Mouse (Mus musculus): ENCODE data around the gene Mesd.
"Not testable (repeated sequence)": the region's sequence is repeated elsewhere in the genome, so short reads cannot be mapped to it uniquely, and the experiment has no call there.

Mesd gene

GRCm38 (mm10) chr7:83878676-83879448 is 5.4 kb upstream of the Mesd start:
- no peak for DNase-seq (ENCODE audit: low spot score)

- no peak for DNase-seq (ENCODE audit: low spot score)
Observed at GRCm38 (mm10) chr7:83882150-83882632, 2.1 kb upstream of the Mesd start.

GRCm38 (mm10) chr7:83882633-83883275 is 1.5 kb upstream of the Mesd start:
- peak; percentile 8 for DNase-seq (ENCODE audit: low spot score)

- DNase-seq (ENCODE audit: low spot score) = peak; percentile 33
Observed at GRCm38 (mm10) chr7:83883276-83884020, 818 bp upstream of the Mesd start.

GRCm38 (mm10) chr7:83884921-83885532 is 761 bp downstream of the Mesd start:
- no peak for DNase-seq (ENCODE audit: low spot score)

GRCm38 (mm10) chr7:83885835-83886234 is 1.6 kb downstream of the Mesd start:
- no peak for DNase-seq (ENCODE audit: low spot score)

- no peak for DNase-seq (ENCODE audit: low spot score)
Observed at GRCm38 (mm10) chr7:83886366-83887129, 2.3 kb downstream of the Mesd start.

- no peak for DNase-seq (ENCODE audit: low spot score)
Observed at GRCm38 (mm10) chr7:83889383-83889782, 5.1 kb downstream of the Mesd start.

- not testable (repeated sequence) for DNase-seq (ENCODE audit: low spot score)
Observed at GRCm38 (mm10) chr7:83889946-83890345, 5.7 kb downstream of the Mesd start.

- peak; percentile 98 for DNase-seq (ENCODE audit: low spot score)
Observed at GRCm38 (mm10) chr7:83891433-83892332, 7.4 kb downstream of the Mesd start.

- no peak for DNase-seq (ENCODE audit: low spot score)
Observed at GRCm38 (mm10) chr7:83892333-83892669, 8.0 kb downstream of the Mesd start.

GRCm38 (mm10) chr7:83894348-83894747 is 10.1 kb downstream of the Mesd start:
- DNase-seq (ENCODE audit: low spot score) = no peak

GRCm38 (mm10) chr7:83896077-83896740 is 11.9 kb downstream of the Mesd start:
- no peak for DNase-seq (ENCODE audit: low spot score)

- no peak for DNase-seq (ENCODE audit: low spot score)
Observed at GRCm38 (mm10) chr7:83898267-83898666, 14.0 kb downstream of the Mesd start.

- DNase-seq (ENCODE audit: low spot score) = no peak
Observed at GRCm38 (mm10) chr7:83900519-83900918, 16.3 kb downstream of the Mesd start.

GRCm38 (mm10) chr7:83901425-83901824 is 17.2 kb downstream of the Mesd start:
- no peak for DNase-seq (ENCODE audit: low spot score)

GRCm38 (mm10) chr7:83902296-83903145 is 18.3 kb downstream of the Mesd start:
- no peak for DNase-seq (ENCODE audit: low spot score)

- DNase-seq (ENCODE audit: low spot score) = no peak
Observed at GRCm38 (mm10) chr7:83904831-83905230, 20.6 kb downstream of the Mesd start.

GRCm38 (mm10) chr7:83911909-83912308 is 27.6 kb downstream of the Mesd start:
- DNase-seq (ENCODE audit: low spot score) = no peak

All from T-cell, adult 2 months (primary cell).